ENCODE assay signal across 10 mouse cellular contexts in genomic region chr10:62863563-62863962, GRCm38 (mm10). TPM values are rescaled to one million over a fixed set of nuclear protein-coding genes. Genes with fewer than 3 reads are reported as not detected.
DNase-seq lines count a peak whose midpoint lies in the region; ATAC-seq lines count a peak whose summit lies in the region.
"Had no signal": no experiment of that assay in that cellular context is flagged by ENCODE, and none has a peak within 500 bp of the region (broad histone marks: within the 10 kb centered on the region; RNA-seq: fewer than 3 reads in every experiment).

No protein-coding gene starts in this region.

- H3K36me3 ChIP-seq in forebrain, embryonic 15.5 days, result peaks cover 3% of the 10 kb centered on the region
- no peaks in the 10 kb centered on the region for H3K36me3 ChIP-seq in midbrain, embryonic 11.5 days (ENCODE audit: control insufficient read depth, insufficient read depth, low read length)

- peak; percentile 44 for DNase-seq in heart, adult 11 months
- no peak for DNase-seq in heart, adult 9 months (ENCODE audit: low spot score in 2 of 2)
- DNase-seq in 416B (ENCODE audit: low read depth) (peak; percentile 89), MN1 (ENCODE audit: low spot score) (no peak)
- DNase-seq in midbrain, embryonic 11.5 days (ENCODE audit: low spot score, missing footprints), result no peak
- no peak for DNase-seq in kidney, postnatal 14 days
- DNase-seq in ovary, adult 18-20 months (ENCODE audit: low spot score), result no peak
- DNase-seq: left cerebral cortex, postnatal 4 days had no signal

- peak overlapping the region; percentile 61 for H3K4me3 ChIP-seq in forebrain, embryonic 15.5 days
- no peak overlapping the region for H3K4me3 ChIP-seq in midbrain, embryonic 11.5 days (ENCODE audit: low read depth, low read length)

- WGBS in forebrain, embryonic 15.5 days, result 38% methylated on average over 3 of the region's 3 CpGs
- WGBS in midbrain, embryonic 11.5 days, result 79% methylated on average over 3 of the region's 3 CpGs

- H3K9ac ChIP-seq in forebrain, embryonic 15.5 days (replicated peaks), result peak overlapping the region; percentile 49
- H3K9ac ChIP-seq in midbrain, embryonic 11.5 days (ENCODE audit: low read length), result peak overlapping the region; percentile 40

- H3K27me3 ChIP-seq in forebrain, embryonic 15.5 days, result no peaks in the 10 kb centered on the region
- H3K27me3 ChIP-seq in midbrain, embryonic 11.5 days (ENCODE audit: control insufficient read depth, insufficient read depth, low read length), result no peaks in the 10 kb centered on the region

- no peaks in the 10 kb centered on the region for H3K9me3 ChIP-seq in forebrain, embryonic 15.5 days
- H3K9me3 ChIP-seq in midbrain, embryonic 11.5 days (ENCODE audit: control insufficient read depth, low read length), result no peaks in the 10 kb centered on the region

- H3K4me2 ChIP-seq in forebrain, embryonic 15.5 days (replicated peaks), result peak overlapping the region; percentile 78
- peak overlapping the region; percentile 49; the same call in 1 of the 2 replicates for H3K4me2 ChIP-seq in midbrain, embryonic 11.5 days

- peaks cover 30% of the 10 kb centered on the region for H3K4me1 ChIP-seq in forebrain, embryonic 15.5 days
- H3K4me1 ChIP-seq in midbrain, embryonic 11.5 days (ENCODE audit: control insufficient read depth, insufficient read depth, low read length), result peaks cover 18% of the 10 kb centered on the region

- no peak for ATAC-seq in forebrain, embryonic 15.5 days (replicated peaks)
- ATAC-seq in midbrain, embryonic 11.5 days (ENCODE audit: low FRiP score), result no peak
- ATAC-seq: CD4-positive, CD25-positive, alpha-beta regulatory T cell, adult 4 months had no signal

- peak overlapping the region; percentile 70 for H3K27ac ChIP-seq in forebrain, embryonic 15.5 days (replicated peaks)
- H3K27ac ChIP-seq in midbrain, embryonic 11.5 days (ENCODE audit: low read depth, low read length), result no peak overlapping the region

RNA-seq across cellular contexts. Expression of gene Tet1, which starts 45.2 kb away (rescaled TPM):
- polyA plus RNA-seq in forebrain, embryonic 15.5 days (2015; fragmentation: Nextera tagmentation; extraction: Ambion mirVana), result 35.0 and 40.0 TPM in 2 replicates
- 33.3 and 36.0 TPM in 2 replicates for polyA plus RNA-seq in midbrain, embryonic 11.5 days (2014; fragmentation: Nextera tagmentation; extraction: Ambion mirVana)

RNA-seq across cellular contexts. Expression of gene Slc25a16, which starts 56.9 kb away (rescaled TPM):
- polyA plus RNA-seq in forebrain, embryonic 15.5 days (2015; fragmentation: Nextera tagmentation; extraction: Ambion mirVana), result 18.7 and 19.1 TPM in 2 replicates
- 9.6 and 10.6 TPM in 2 replicates for polyA plus RNA-seq in midbrain, embryonic 11.5 days (2014; fragmentation: Nextera tagmentation; extraction: Ambion mirVana)

Comparison
In these comparisons a context has a peak if more than half of its experiments do, and no peak if none do; other contexts are left out.
1. DNase-seq: peak in heart, adult 11 months (single experiment) and 416B (single experiment); none in heart, adult 9 months (0 of 2), midbrain, embryonic 11.5 days (single experiment), MN1 (single experiment), kidney, postnatal 14 days (single experiment) and ovary, adult 18-20 months (single experiment).